Mouse (Mus musculus): ENCODE data around the gene Zfp319.

GRCm38 (mm10) chr8:95331720-95332436 is at the start of gene Zfp319, which contains the start of gene Usb1:
- TF ChIP-seq CTCF (IDR thresholded peaks at IDR 0.05; ENCODE audit: low read depth), result peak; percentile 61
- no peak for TF ChIP-seq EP300 (IDR thresholded peaks at IDR 0.05; ENCODE audit: low read depth)

Measured in liver, embryonic 14.5 days (tissue).